Mouse (Mus musculus) layer of hippocampus, adult 8-10 months (tissue): ENCODE measurements around the gene Ttll7. TPM values are rescaled to one million over a fixed set of nuclear protein-coding genes. Genes with fewer than 3 reads are reported as not detected.

ENCODE experiments used
- DNase-seq, 2 experiments: peaks; one replicate each; pipeline ENCODE4 v3.0.0; 2022; ENCODE audit warnings: low spot score in 2 of 2
- total RNA-seq, 4 experiments: library from RNA; stranded (reverse); gene quantifications; 2 replicates each; pipeline ENCODE4 v1.2.4; 2022

Ttll7 gene
- total RNA-seq, 4 experiments from 2014 or later, result 137 to 145 (median 139) TPM

- DNase-seq, result no peak
Observed at GRCm38 (mm10) chr3:146908922-146909321, 56.8 kb downstream of the Ttll7 start.

- no peak for DNase-seq
Observed at GRCm38 (mm10) chr3:146913107-146913506, 60.9 kb downstream of the Ttll7 start.

- peak; percentile 59 to 79 for DNase-seq
Observed at GRCm38 (mm10) chr3:146914798-146915197, 62.6 kb downstream of the Ttll7 start.

- DNase-seq, result no peak
Observed at GRCm38 (mm10) chr3:146917891-146918290, 65.7 kb downstream of the Ttll7 start.

GRCm38 (mm10) chr3:146918323-146918722 lies 66.2 kb downstream of the Ttll7 start:
- DNase-seq, result peak; percentile 83 to 84

GRCm38 (mm10) chr3:146927311-146928015 lies 75.3 kb downstream of the Ttll7 start:
- no peak for DNase-seq

- no peak for DNase-seq
Observed at GRCm38 (mm10) chr3:146928141-146928540, 76.0 kb downstream of the Ttll7 start.

GRCm38 (mm10) chr3:146929011-146929410 lies 76.8 kb downstream of the Ttll7 start:
- DNase-seq, result no peak

- DNase-seq, result no peak
Observed at GRCm38 (mm10) chr3:146931190-146931589, 79.0 kb downstream of the Ttll7 start.

GRCm38 (mm10) chr3:146932506-146932905 lies 80.3 kb downstream of the Ttll7 start:
- DNase-seq, result no peak

- DNase-seq, result no peak
Observed at GRCm38 (mm10) chr3:146936888-146937287, 84.7 kb downstream of the Ttll7 start.

GRCm38 (mm10) chr3:146939391-146940250 lies 87.5 kb downstream of the Ttll7 start:
- DNase-seq, result no peak

- DNase-seq, result no peak
Observed at GRCm38 (mm10) chr3:146943101-146943500, 90.9 kb downstream of the Ttll7 start.

- no peak for DNase-seq
Observed at GRCm38 (mm10) chr3:146945342-146945741, 93.2 kb downstream of the Ttll7 start.

- DNase-seq, result peak; percentile 31 to 64
Observed at GRCm38 (mm10) chr3:146945887-146946286, 93.7 kb downstream of the Ttll7 start.

- no peak for DNase-seq
Observed at GRCm38 (mm10) chr3:146946641-146947040, 94.5 kb downstream of the Ttll7 start.

- DNase-seq, result no peak
Observed at GRCm38 (mm10) chr3:146956792-146957191, 104.6 kb downstream of the Ttll7 start.

GRCm38 (mm10) chr3:146962838-146963237 lies 110.7 kb downstream of the Ttll7 start:
- no peak for DNase-seq

GRCm38 (mm10) chr3:146964384-146964783 lies 112.2 kb downstream of the Ttll7 start:
- no peak for DNase-seq

- no peak for DNase-seq
Observed at GRCm38 (mm10) chr3:146967242-146967641, 115.1 kb downstream of the Ttll7 start.

- DNase-seq, result no peak
Observed at GRCm38 (mm10) chr3:146967834-146968233, 115.7 kb downstream of the Ttll7 start.

GRCm38 (mm10) chr3:146978272-146978671 lies 126.1 kb downstream of the Ttll7 start:
- no peak for DNase-seq
